Mouse (Mus musculus) brown adipose tissue, adult 24 weeks (tissue): ENCODE data around the gene Mien1. TPM values are rescaled to one million over a fixed set of nuclear protein-coding genes. Genes with fewer than 3 reads are reported as not detected.
A peak's percentile ranks its signal among the peaks of the same experiment; 100 is the strongest.

ENCODE experiments used
- H3K27ac ChIP-seq: fragments of 200-500 bp; replicated peaks from 2 replicates; pipeline ENCODE4 v1.5.1; 2012; ENCODE audit warnings: low read depth, mild to moderate bottlenecking, low read length
- H3K4me1 ChIP-seq: fragments of 200-500 bp; 2 replicates; pipeline ENCODE4 v1.6.1; 2012; ENCODE audit warnings: low read length, mixed read lengths; ENCODE audit not compliant: control insufficient read depth, insufficient read depth, insufficient read length
- H3K4me3 ChIP-seq: fragments of 200-500 bp; 2 replicates; pipeline ENCODE4 v1.5.1; 2012; ENCODE audit warnings: low read depth, mild to moderate bottlenecking, low read length, moderate library complexity; ENCODE audit not compliant: insufficient read depth
- polyA plus RNA-seq: library from polyadenylated mRNA; stranded (reverse); fragments of >200 nt; gene quantifications from 2 replicates; pipeline ENCODE4 v1.2.4, GENCODE M21; 2012; ENCODE audit not compliant: missing spikeins, insufficient read depth, insufficient read length

Gene Mien1
- polyA plus RNA-seq, 1 experiment: 141 TPM

GRCm38 (mm10) chr11:98418273-98418672 lies 20.5 kb downstream of the Mien1 start:
- peaks cover 16% of the 10 kb centered on the region for H3K4me1 ChIP-seq
- H3K27ac ChIP-seq: no peak overlapping the region

GRCm38 (mm10) chr11:98417074-98417473 lies 21.7 kb downstream of the Mien1 start:
- H3K4me3 ChIP-seq: no peak overlapping the region
- H3K27ac ChIP-seq: no peak overlapping the region
- peaks cover 16% of the 10 kb centered on the region for H3K4me1 ChIP-seq

More at GRCm38 (mm10) chr11:98418273-98418672, 20.5 kb downstream of the Mien1 start:
- H3K4me3 ChIP-seq: no peak overlapping the region

DNA sequence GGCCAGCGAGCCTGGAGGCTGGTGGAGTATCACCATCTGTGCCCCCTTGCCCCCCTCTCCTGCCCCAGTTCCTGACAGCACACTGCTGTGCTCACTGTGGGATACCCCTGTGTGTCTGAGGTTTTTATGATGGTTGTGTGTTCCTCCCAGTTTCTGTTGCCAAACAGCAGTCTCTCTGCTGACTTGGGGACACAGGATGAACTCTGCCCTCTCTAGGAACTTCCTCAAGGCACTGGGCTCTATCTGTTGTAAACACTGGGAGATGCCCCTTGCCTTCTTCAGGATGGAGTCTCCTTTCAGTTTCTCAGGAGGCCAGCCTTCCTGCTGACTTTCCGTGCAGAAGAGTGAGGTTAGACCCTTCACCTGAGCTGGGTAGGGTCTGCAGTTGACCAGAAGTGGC lies 24.6 kb downstream of the Mien1 start:
- Histone ChIP-seq H3K4me1 (peaks cover 16% of the 10 kb centered on the region), H3K4me3 (peak overlapping the region; percentile 88; the same call in 1 of the 2 replicates), H3K27ac (no peak overlapping the region)

- Histone ChIP-seq H3K27ac (no peak overlapping the region), H3K4me3 (peak overlapping the region; percentile 88)
Measured at GRCm38 (mm10) chr11:98413731-98414130, 25.1 kb downstream of the Mien1 start.

GRCm38 (mm10) chr11:98412797-98413301 lies 25.9 kb downstream of the Mien1 start:
- Histone ChIP-seq H3K27ac (peak overlapping the region; percentile 41; the same call in 1 of the 2 replicates), H3K4me1 (peaks cover 16% of the 10 kb centered on the region), H3K4me3 (peak overlapping the region; percentile 88)

More at GRCm38 (mm10) chr11:98413731-98414130, 25.1 kb downstream of the Mien1 start:
- H3K4me1 ChIP-seq: peaks cover 16% of the 10 kb centered on the region

GRCm38 (mm10) chr11:98412273-98412796 lies 26.5 kb downstream of the Mien1 start, which contains the start of gene Erbb2:
Erbb2 (plus strand) TSS chr11:98412470.
- H3K27ac ChIP-seq: peak within 1 kb of the TSS; percentile 60
- H3K4me3 ChIP-seq: peak within 1 kb of the TSS; percentile 88
- peaks cover 16% of the 10 kb centered on the region for H3K4me1 ChIP-seq

DNA sequence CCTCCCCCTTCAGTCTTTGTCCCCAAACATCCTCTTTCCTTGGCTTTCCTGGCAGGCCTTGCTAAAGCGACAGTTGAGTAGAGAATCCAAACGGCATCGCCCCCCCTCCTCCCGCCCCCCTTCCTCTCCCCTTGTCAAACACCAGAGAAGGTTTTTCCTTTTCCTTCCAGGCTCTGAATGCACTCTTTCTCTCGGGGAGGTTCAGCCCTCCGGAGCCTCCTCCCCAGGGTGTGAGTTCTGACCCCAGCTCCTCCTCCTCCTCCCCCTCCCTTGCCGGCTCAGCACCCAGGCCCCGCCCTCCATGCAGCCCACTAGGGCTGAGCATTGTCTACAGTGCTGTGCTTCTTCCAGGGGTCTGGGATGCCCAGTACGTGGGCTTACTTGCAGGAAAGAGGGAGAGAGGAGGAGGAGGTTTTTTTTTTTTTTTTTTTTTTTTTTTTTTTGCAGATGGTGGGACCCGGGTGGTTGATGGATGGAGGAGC lies 29.4 kb downstream of the Mien1 start:
- Histone ChIP-seq H3K27ac (no peak overlapping the region), H3K4me3 (no peak overlapping the region), H3K4me1 (no peaks in the 10 kb centered on the region)

DNA sequence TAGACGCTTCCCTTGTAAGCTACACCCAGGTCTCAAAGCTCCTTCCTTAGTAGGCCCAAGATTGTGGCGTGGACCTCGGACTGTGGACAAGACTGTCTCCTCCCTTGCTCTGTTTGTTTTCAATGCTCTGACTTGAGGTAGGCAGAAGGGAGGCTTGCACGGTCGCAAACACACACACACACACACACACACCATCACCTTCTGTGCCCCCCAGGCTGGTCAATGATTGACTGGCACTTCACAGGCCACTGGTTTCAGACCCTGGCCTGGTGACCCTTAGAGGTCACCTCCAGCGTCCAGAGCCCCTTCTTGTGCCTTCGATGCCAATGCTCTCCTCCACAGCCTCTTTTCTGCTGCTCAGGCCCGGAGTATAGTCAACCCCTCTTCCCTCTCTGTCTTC lies 29.9 kb downstream of the Mien1 start:
- no peak overlapping the region for H3K27ac ChIP-seq
- H3K4me1 ChIP-seq: no peaks in the 10 kb centered on the region
- no peak overlapping the region for H3K4me3 ChIP-seq

GRCm38 (mm10) chr11:98406621-98407020 lies 32.2 kb downstream of the Mien1 start:
- Histone ChIP-seq H3K4me1 (no peaks in the 10 kb centered on the region), H3K4me3 (no peak overlapping the region), H3K27ac (no peak overlapping the region)

- Histone ChIP-seq H3K4me1 (peaks cover 2% of the 10 kb centered on the region; the same call in 1 of the 2 replicates), H3K27ac (no peak overlapping the region), H3K4me3 (peak overlapping the region; percentile 73)
Measured at GRCm38 (mm10) chr11:98400816-98401215, 38.0 kb downstream of the Mien1 start.

GRCm38 (mm10) chr11:98400161-98400726 lies 38.5 kb downstream of the Mien1 start, which contains the start of gene Pgap3:
Pgap3 (minus strand) TSS chr11:98400490.
- peaks cover 2% of the 10 kb centered on the region; the same call in 1 of the 2 replicates for H3K4me1 ChIP-seq
- peak within 1 kb of the TSS; percentile 73 for H3K4me3 ChIP-seq
- peak within 1 kb of the TSS; percentile 75 for H3K27ac ChIP-seq

- no peak overlapping the region for H3K27ac ChIP-seq
- H3K4me1 ChIP-seq: peaks cover 2% of the 10 kb centered on the region; the same call in 1 of the 2 replicates
- no peak overlapping the region for H3K4me3 ChIP-seq
Measured at GRCm38 (mm10) chr11:98397946-98398345, 40.8 kb downstream of the Mien1 start.

GRCm38 (mm10) chr11:98395041-98395440 lies 43.8 kb downstream of the Mien1 start:
- Histone ChIP-seq H3K4me1 (no peaks in the 10 kb centered on the region), H3K4me3 (no peak overlapping the region), H3K27ac (no peak overlapping the region)

DNA sequence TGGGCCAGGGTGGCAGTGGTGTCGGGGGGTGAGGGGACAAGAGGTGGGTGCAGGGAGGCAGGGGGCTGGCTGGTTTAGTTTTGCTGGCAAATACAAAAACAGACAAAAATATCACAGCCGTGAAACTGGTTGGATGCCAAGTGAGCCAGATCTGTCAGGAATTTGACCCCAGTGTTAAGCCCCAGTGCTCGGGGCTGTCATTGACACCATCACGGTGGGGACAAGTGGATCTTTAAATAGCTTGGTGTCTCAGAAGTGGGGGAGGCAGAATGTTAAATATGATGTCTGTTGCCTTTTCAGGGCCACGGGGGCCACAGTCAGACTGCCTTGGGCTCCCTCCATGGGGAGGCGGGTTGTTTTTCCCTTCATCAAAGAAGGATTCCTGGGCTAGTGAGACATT lies 44.5 kb downstream of the Mien1 start:
- no peak overlapping the region for H3K27ac ChIP-seq
- no peak overlapping the region for H3K4me3 ChIP-seq
- H3K4me1 ChIP-seq: no peaks in the 10 kb centered on the region

- Histone ChIP-seq H3K4me1 (no peaks in the 10 kb centered on the region), H3K4me3 (no peak overlapping the region), H3K27ac (no peak overlapping the region)
Measured at GRCm38 (mm10) chr11:98393317-98393716, 45.5 kb downstream of the Mien1 start.

DNA sequence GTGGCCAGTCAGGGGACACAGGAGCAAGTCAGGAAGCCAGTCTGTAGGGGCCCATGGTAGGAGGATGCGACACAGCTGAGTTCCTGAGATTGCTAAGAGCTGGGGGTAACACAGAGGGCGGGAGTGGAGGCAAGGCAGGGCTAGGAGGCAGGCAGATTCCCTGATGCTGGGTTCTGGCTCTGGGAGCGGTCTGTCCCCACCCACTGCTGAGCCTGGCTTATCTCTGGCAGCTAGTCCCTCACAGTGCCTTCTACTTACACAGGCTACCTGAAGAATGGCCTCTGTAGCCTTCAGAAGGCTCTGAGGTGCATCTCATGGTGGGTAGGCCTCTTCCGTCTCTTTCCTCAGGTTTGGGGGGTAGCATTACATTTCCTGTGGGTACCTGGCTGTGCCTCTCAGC lies 46.1 kb downstream of the Mien1 start:
- Histone ChIP-seq H3K27ac (no peak overlapping the region), H3K4me3 (no peak overlapping the region), H3K4me1 (no peaks in the 10 kb centered on the region)
